Mouse (Mus musculus) layer of hippocampus, adult 9-11 months (tissue): ENCODE measurements around the gene Preb.
A peak's percentile ranks its signal among the peaks of the same experiment; 100 is the strongest.

Source experiments
- DNase-seq: peaks from one replicate; pipeline ENCODE4 v3.0.0; 2022

Preb gene

DNA sequence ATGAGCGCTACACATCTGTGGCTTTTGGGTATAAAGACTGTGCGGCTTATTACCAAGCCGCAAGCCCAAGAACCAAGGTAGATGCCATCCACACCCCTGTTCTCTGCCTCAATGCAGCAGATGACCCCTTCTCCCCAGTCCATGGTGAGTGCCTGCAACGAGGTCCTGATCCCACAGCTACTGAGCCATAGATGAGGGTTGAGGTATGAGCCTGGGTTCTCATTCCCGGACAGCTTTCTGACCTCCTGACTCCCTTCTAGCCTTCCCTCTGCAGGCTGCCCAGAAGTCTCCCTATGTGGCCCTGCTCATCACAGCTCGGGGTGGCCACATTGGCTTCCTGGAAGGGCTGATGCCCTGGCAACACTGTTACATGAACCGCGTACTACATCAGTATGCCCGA lies 5.6 kb downstream of the Preb start:
- no peak for DNase-seq

DNA sequence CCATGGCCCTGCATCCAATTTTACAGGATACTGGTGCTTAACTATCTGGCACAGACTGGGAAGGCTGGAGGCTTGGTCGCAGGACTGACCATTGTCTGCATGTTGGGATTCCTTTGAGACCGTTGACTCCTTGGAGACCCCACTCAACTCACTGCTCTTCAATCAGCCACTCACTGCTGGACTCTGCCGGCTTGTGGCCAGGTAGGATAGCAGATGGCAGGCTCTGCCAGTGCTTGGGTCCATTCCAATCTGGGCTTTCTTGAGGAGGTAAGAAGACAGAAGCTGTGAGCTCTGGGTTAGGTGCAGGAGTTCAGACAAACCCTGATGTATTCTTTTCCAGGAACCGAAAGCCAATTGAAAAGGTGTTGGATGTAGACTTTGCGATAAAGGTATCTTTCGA lies 6.1 kb downstream of the Preb start:
- no peak for DNase-seq

DNA sequence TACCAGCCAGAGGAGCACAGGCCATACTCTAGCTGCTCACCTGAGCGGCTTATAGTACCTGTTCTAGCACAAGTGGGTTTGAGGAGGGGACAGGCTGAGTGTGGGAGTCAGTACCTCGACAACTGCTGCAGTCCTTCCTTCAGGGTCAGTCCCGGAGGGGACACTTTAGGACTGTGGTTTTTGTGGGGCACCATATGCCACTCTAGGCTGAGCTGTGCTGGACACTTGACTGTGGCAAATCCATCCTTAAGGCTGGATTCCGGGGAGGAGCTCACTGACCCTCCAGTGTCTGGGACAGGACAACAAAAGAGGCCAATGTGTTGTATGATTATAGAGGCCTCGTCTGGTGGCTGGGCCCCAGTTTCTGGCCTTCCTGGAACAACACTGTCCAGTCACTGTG lies 7.6 kb downstream of the Preb start:
- DNase-seq, result no peak

DNA sequence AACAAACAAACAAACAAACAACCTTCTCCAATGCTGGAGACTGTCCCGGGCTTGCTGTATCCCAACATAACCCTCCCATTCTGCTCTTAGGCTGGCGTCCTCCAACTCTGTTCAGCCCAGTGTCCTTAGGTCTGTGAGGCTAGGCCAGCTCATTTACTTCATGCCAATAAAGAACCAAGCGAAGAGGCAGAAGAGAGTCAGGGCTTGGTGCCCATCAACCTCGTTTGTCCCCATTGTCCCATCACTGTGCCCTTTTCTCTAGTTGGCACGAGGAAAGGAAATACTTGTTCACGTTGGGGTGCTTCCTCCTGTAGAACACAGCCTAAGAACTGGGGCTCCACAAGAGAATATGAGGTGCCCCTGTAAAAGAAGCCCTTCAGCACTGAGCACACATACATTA lies 8.5 kb downstream of the Preb start:
- DNase-seq, result no peak

DNA sequence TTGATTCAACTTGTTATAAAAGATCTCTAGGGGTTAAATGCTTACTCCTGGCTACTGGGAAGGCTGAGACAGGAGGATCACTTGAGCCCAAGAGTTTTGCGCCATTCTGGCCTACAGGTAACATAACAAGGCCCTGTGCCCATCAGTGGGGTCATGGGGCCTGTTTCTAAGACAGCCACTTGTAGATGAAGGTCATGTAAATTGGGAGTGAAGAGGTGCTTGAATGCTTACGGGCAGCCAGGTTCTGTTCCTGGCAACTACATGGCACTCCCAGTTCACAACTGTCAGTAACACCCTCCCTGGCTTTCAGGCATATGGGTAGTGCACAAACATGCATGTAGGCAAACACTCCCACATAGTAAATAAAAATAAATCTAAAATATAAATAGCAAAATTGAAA lies 9.2 kb downstream of the Preb start:
- DNase-seq, result no peak

DNA sequence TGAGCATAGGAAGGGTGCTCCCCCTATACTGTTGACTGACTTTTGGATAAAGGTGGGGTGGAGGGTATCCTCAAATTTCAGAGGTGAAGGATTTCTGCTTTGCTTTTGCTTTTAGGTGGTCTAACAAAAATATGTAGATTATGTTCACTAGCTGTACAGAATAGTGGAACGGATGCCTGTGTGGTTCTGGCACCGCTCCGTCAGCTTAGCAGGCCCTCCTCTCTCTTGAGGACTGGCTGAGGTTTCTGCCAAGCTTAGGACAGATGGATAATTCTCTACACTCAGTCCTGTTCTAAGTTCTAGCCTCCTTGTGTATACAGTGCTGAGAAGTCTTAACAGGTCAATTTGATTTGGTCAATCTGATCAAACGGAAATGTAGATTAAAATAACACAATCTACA lies 9.7 kb downstream of the Preb start:
- no peak for DNase-seq

DNA sequence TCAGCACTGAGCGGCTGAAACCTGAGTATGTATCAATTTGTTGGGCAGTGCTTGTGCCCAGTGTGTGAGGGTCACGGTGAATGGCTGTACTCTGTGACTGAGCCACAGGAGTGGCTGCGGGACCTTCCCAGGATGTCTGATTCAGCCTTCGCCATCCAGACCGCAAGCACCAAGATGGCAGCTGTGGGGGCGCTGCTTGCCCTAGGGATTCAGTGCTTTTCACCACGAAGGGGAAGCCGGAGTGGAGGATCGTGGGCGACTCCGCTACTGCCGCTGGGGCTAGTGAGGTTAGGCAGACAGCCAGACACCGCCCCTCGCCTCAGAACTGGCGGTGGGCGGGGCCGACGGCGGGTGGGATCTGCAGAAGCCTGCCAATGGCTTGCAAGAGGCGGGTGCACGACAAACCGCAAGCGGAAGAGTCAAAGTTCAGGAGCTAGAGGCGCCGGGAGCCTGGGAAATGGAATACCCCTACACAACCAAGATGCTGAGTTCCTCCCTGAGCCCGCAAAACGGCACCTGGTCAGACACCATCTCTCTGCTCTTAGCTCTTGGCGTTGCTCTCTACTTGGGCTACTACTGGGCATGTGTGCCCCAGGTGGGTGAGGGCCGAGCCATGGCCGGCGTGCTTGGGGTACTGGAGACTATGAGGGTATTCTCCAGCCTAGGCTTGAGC lies 10.4 kb downstream of the Preb start:
- peak; percentile 95 for DNase-seq

DNA sequence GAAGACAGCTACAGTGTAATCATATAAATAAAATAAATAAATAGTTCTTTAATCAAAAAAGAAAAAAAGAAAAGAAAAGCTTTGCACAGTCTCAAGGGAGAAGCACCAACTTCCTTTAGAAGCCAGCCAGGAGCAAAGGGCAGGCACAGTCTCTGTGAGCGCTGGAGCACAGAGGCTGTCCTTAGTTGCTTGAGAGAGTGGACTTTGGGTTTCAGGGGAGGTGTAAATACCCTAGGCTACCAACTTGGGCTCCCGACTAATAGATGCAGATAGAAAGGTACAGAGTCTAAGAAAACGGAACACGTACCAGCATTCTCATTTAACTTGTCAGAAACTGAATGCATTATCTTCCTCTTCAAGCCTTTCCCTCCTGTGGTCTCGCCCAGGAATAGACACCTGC lies 11.5 kb downstream of the Preb start:
- DNase-seq, result no peak

DNA sequence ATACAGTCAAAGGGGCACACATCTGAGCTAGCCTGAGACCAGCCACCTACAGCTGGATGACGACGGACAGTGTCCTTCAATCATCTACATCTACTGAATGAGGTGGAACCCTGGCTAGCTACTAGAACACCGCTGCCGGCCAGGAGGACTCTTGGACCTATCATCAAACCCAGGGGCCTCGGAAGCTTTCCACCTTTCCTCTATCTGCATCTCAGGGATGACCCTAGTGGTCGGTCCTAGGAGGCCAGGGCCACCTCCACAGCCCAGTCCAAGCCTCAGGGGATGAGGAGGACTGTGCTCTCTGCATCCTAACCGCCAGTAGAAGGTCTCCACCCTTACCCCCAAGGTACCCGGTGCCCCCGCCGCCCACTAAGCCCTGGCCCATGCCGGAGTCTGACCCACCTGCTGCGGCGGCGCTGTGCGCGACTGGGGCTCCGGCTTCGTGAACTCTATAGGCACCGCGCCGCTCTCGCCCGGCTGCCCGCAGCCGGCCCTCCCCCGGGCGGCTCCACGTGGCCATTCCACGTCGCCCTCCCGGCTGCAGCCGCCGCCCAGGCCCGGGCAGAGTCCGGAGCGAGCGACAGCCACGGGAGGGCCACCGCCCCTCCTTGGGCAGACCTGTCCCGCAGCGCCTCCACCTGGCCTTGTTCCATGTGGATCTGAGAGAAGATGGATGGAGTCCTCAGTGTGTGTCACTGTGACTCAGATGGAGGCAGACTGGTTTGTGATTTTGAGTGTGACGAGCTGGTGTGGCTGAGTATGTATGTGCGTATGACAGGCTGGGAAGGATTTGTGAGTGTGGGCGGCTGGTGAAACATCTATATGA lies 15.0 kb downstream of the Preb start, which contains the start of gene Cgref1:
Gene Cgref1 (minus strand): TSS at position 636 of the 826 bp plus-strand sequence.
- peak; percentile 70 for DNase-seq

DNA sequence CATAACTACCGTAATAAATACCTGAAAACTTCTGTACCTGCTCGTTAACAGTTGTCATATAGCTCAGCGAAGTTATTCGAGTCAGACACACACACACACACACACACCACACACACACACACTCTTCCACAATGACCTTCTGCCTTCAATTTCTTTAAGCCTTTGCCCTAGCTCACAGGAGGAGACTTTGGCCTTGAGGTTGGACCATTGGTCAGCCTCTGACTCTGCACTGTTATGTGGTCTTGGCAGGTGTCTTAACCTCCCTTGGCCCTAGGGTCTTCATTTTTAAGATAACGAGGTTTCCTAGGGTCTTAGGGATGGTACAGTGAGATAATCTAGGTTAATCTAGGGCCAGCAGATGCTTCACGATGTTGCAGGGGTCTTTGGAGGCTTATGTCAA lies 15.8 kb downstream of the Preb start:
- DNase-seq, result no peak

DNA sequence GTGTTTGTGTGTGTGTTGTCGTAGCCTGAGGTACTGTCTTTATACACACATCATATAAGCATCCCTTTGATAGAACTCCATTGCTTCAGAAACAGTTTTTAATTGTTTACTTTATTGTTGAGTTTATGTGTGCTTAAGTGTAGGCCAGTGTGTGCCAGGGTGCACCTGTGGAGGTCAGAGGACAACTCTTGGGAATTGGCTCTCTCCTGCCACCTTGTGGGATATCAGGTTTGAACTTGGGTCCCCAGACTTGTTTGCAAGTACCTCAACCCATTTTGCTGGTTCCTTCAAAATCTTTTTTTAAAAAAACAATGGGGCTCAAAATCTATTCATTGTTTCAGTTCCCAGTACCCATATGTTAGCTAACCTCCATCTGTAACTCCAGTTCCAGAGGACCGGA lies 17.2 kb downstream of the Preb start:
- DNase-seq, result no peak

DNA sequence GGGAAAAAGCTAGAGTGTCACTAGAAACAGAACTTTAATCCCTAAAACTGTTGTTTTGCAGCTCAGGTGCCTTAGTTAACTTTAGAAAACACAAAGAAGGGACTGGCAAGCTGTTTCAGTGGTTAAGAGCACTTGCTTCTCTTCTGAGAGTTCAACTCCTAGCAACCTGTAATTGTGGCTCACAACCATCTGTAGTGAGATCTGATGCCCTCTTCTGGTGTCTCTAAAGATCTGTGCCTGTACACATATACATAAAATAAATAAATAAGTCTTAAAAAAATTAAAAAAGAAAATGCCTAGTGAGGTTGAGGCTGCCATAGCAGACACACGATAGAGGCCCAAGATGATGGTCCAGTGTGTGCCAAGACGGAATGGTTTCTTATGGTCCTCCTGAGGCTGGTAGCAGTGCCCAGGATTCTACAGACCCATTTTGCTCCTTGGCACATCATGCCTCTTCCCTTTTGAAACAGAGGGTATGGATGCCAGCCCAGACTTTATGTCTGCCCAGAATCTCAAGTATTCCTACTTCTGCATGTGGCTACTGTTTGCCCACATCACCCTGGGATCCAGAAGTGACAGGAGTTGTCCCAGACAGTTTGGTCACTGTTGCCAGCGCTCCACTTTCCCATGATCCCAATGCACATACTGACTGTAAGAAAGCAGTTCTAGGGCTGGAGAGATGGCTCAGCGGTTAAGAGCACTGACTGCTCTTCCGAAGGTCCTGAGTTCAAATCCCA lies 25.3 kb downstream of the Preb start:
- DNase-seq, result no peak

DNA sequence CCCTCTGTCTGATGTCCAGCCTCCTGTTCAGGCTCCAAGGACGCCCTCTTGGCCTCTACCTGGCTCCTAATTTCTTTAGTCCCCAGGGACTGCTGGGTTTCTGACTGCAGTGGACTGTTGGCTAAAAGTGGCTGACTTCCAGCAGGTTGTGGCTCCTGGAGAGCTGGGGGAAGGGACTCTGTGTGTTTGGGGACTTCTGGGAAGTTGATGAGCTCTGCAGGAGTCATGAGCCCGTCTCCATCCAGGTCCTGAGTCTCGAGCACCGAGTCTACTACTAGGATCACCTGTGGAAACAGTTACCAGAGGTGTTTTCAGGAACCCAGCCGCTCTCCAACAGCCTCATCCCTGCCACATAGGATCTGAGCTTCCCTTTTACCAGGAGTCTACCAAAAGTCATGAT lies 26.5 kb downstream of the Preb start:
- no peak for DNase-seq

DNA sequence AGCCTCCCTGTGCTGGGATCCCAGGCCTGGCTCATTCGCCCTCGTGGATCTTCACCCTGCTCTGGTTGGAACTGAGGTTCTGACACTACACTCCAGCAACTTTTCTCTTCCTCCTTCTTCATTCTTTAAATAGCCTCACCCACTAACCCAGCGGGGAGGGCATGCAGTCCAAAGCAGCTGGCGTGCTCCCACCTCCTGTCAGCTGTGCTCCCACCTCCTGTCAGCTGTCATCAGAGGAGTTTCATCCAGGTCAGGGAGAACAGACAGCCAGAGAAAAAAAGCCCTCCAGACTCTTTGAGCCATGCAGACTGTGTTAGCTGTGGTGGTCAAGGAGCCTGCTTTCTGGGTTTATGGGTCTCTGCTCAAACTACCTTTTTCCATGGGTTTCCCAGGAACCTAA lies 28.8 kb downstream of the Preb start:
- DNase-seq, result no peak

DNA sequence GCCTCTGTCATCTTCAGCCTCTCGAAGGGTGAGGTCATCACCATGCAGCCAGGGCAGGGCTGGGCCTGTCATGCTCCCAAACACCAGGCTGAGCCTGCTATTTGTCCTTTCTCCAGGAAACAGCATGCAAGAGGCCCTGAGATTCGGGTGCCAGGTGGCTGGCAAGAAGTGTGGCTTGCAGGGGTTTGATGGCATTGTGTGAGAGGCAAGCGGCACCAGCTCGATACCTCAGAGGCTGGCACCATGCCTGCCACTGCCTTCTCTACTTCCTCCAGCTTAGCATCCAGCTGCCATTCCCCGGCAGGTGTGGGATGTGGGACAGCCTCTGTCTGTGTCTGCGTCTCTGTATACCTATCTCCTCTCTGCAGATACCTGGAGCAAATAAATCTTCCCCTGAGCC lies 29.3 kb downstream of the Preb start:
- DNase-seq, result no peak

DNA sequence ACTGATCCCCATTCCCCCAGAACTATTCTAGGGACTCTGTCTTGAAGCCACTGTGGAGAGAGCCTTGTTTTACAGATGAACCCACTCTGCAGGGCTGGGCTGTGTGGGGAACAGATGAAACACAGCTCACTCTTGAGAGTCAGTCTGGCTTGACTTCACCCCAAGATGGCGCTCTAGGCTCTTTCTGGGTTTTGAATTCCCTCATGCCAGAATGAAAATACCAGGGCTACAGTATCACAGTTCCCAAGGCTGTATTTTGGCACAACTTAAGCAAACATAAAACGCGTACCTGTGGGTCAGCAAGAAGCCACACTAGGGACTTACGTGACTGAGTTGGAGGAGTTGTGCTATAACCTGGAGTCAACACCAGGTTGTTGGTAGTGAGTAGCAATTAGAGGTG lies 30.0 kb downstream of the Preb start:
- peak; percentile 66 for DNase-seq

DNA sequence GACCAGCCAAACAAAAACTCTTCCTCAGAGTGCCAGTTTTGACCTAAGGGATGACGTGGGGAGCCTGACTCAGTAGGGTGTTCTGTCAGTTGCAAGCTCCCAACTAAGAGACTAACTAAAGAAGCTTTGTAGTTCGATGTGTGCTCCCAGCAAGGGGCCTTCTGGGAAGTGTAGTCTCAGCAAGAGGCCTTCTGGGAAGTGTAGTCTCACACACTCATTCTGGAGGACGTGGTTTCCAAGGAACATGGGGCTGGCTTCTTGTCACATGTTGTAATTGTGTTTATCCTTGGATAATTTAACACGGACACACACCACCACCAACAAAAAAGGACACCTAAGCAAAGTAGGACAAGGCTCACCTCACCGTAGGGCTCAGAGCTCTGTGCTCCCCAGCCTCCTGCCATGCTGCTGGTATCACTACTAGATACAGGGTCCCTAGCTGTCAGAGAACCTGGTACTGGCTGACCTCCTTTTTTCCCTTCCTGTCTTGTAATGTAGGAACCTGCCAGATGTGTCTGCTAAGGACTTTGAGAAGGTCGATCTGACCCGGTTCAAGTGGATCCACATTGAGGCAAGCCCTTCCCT lies 32.1 kb downstream of the Preb start:
- DNase-seq, result peak; percentile 67

DNA sequence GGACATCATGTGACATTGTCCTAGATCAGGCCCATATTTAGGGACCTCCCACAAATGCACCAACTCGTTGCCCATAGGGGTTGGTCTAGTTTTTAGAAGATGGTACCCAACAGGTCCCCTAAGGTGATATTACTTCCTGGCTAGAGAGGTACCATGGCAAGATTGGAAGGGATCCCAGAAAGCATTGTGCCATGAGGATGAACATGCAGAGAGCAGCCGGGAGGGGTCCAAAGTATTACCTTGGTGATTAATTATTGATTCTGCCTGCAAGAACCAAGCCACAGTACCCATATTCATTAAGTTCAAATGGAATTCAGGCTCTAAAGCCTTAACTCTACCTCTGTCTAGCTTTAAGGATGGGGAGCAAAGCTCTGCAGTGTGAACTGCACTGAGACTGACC lies 34.1 kb downstream of the Preb start:
- no peak for DNase-seq

DNA sequence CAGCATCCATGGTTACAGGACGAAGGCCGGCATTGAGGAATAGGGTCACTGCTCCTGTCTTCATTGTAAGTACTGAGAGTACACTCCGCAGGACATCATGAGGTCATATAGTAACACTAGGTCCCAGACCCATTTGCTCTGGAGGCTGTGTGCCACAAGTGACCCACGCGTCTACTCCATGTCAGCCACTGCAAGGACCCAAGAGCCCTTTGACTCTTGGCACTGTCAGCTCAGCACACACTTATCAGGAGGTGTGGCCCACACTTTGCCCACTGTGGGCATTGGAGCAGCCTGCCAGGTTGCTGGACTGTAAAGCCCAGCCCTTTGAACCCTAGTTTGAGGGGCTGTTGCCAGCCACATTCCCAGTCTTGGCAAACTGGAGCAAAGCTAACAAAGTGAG lies 34.9 kb downstream of the Preb start:
- no peak for DNase-seq

DNA sequence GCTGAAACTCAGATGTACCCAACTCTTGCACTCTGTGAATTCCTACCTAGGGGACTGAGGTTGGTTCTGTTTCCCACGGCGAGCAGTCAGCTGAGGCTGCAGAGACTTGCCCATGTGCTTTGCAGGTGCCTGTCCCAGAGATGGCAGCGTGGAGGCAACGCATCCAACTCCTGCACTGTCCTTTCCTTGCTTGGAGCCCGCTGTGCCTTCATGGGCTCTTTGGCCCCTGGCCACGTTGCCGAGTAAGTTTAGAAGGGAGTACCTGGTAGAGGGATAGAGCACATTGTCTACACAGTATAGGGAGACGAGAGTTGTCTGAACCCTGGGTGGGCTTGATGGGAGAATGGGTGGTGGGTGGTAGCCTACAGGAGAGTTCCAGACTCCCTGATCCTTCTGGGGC lies 35.5 kb downstream of the Preb start:
- no peak for DNase-seq

DNA sequence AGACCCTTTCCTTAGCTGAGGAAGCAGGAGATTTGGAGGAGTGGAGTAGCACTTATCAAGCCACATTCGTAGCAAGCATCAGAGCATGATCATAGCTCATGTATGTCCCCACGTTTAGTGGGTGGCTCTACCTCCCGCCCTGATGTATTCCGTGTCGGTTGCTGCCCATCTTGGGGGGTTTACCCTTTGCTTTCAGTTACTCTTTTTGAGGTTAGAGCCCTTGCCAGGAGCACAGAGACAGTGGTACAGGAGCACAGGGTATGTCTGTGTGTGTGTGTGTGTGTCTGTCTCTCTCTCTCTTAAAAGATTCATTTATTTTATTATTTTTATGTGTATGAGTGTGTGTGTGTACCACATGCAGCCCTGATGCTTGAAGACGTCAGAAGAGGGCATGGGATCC lies 37.0 kb downstream of the Preb start:
- DNase-seq, result no peak

DNA sequence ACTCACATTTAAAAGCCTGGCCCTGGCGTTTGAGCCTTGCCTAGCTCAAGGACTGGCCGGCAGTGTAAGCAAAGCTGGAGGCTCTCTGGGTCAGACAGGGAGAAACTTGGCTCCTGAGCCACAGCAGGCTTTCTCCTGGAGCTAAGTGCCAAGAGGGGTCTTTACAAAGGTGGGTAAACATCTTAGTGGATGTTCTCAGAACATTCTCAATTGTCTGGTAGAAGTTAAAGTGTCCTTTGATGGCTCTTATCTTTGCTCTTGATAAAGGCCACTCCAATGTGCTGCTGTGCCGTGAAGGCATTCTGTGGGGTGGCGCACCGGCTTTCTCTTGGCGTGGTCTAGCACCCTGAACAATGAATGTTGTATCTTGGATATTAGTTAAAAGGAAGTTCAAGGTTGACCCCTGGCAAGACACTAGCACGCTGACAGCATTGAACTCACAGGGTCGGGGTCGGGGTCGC lies 37.5 kb downstream of the Preb start:
- DNase-seq, result no peak

DNA sequence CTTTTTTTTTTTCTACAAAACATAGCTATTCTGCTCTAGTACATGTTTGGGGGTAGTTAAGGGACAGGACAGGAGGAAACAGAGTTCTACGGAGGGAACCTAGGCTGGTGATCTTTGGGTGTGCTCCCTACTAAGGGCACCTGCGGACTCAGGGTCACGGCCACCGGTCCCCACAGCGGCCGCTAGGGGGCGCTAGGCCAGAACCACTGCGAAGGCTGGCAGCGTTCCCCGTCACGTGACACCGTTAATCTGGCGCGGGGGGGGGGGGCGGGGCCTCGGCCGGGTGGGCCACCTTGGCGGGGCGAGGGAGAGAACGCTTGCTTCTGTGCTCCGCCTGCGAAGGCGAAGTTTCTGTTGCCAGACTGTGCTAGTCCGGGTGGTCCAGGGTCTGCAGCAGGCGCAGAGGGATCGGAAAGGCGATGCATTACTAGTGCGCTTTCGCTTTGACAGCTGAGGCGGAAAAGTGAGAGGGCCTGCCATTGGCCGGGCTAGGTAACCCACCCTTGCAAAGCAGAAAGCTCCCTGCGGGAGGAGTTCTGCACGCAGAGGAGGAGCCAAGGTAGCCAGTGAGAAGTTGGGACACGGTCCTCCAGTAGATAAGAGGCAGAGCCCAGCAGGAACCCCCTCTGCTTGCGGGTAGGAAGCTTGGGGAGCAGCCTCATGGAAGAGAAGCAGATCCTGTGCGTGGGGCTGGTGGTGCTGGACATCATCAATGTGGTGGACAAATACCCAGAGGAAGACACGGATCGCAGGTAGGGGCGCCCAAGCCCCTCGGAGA lies 38.7 kb downstream of the Preb start, which contains the start of gene Khk:
Gene Khk (plus strand): TSS at position 176 of the 778 bp plus-strand sequence.
- DNase-seq, result peak; percentile 82
